Mouse (Mus musculus): ENCODE data around the gene Gm3139.
"Not testable (repeated sequence)": the region's sequence is repeated elsewhere in the genome, so short reads cannot be mapped to it uniquely, and the experiment has no call there.

Gm3139 gene

DNA sequence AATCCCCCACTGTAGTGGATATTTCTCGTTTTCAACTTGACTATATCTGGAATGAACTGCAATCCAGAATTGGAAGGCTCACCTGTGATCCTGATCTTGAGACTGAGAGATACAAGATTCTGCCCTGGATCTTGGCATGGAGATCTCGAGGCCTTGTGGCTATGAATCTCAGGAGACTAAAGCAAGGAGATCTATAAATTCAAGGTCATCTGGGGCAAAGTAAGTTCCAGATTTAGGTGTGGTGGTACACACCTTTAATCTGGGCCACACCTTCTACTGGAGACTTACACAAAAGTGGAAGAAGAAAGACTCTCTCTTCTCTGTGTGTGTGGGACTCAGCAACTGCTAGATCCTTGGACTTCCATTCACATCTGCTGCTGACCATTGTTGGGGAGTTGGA, at the start of gene Gm3139:
Gene Gm3139, plus strand, starts transcription at position 301 of the 400 bp plus-strand sequence.
- not testable (repeated sequence) for DNase-seq

Data from right cerebral cortex, postnatal 4 days (tissue).